Mouse (Mus musculus): ENCODE data around the gene Ggt6.

DNA sequence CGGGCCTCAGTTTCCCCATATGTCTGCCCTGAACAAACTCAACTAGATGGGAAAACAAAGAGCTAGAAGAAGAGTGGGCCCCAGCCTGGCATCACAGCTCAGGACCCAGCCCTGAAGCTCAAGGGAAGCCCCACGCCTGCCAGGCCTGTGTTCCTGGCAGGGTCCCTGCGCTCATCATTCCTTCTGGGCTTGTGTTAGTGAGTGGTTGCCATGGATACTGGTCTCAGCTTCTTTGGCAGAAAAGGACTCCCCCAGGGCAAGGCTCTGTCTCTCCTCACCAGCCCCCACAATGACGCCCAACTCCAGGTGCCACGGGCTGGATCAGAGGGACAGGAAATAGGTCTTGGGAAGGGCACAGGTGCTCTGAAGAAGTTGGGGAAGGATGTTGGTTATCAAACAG lies 49.8 kb downstream of the Ggt6 start:
- TF ChIP-seq CTCF (conservative IDR thresholded peaks at IDR 0.05 in 1 of 2, IDR thresholded peaks at IDR 0.05 in 1 of 2; ENCODE audit: low read depth in 2 of 2, low read length in 2 of 2) (no peak), TBP (conservative IDR thresholded peaks at IDR 0.05; ENCODE audit: low read depth, low read length) (no peak), HCFC1 (IDR thresholded peaks at IDR 0.05; ENCODE audit: low read depth, low read length) (no peak), MAZ (IDR thresholded peaks at IDR 0.05; ENCODE audit: low read depth, low read length) (no peak), PAX5 (IDR thresholded peaks at IDR 0.05; ENCODE audit: low read length) (no peak), E2F4 (IDR thresholded peaks at IDR 0.05; ENCODE audit: insufficient replicate concordance, low read depth, low read length) (no peak), GABPA (IDR thresholded peaks at IDR 0.05; ENCODE audit: insufficient replicate concordance, low read depth, low read length) (no peak), ETS1 (conservative IDR thresholded peaks at IDR 0.05; ENCODE audit: low read depth, low read length) (no peak)
